ENCODE assay signal across 20 mouse cellular contexts in genomic region chr4:55874276-55874675, GRCm38 (mm10).
"Had no signal": no experiment of that assay in that cellular context is flagged by ENCODE, and none has a peak within 500 bp of the region (broad histone marks: within the 10 kb centered on the region; RNA-seq: fewer than 3 reads in every experiment).

No protein-coding gene starts in this region.

- H3K9me3 ChIP-seq: limb, embryonic 12.5 days; limb, embryonic 15.5 days; liver, embryonic 15.5 days; lung, embryonic 15.5 days; midbrain, embryonic 10.5 days; midbrain, embryonic 13.5 days; neural tube, embryonic 13.5 days; stomach, embryonic 15.5 days had no signal

- H3K4me2 ChIP-seq: limb, embryonic 12.5 days; limb, embryonic 15.5 days; liver, embryonic 11.5 days; liver, embryonic 15.5 days; lung, embryonic 15.5 days; midbrain, embryonic 13.5 days; neural tube, embryonic 13.5 days; stomach, embryonic 15.5 days had no signal

- H3K4me1 ChIP-seq: limb, embryonic 12.5 days; liver, embryonic 15.5 days; lung, embryonic 15.5 days; megakaryocyte, embryonic 14.5 days; midbrain, embryonic 10.5 days; midbrain, embryonic 13.5 days; neural tube, embryonic 13.5 days; stomach, embryonic 15.5 days had no signal

- ATAC-seq: midbrain, embryonic 13.5 days; midbrain, embryonic 16.5 days had no signal

- H3K27ac ChIP-seq: kidney, postnatal 0 days; layer of hippocampus, adult 2 months; left cerebral cortex, adult 2 months; limb, embryonic 12.5 days; liver, embryonic 15.5 days; lung, embryonic 15.5 days; midbrain, embryonic 10.5 days; midbrain, embryonic 13.5 days; neural tube, embryonic 13.5 days; stomach, embryonic 15.5 days had no signal

- H3K27me3 ChIP-seq: limb, embryonic 12.5 days; limb, embryonic 15.5 days; liver, embryonic 15.5 days; lung, embryonic 15.5 days; megakaryocyte, embryonic 14.5 days; midbrain, embryonic 13.5 days; neural tube, embryonic 13.5 days; stomach, embryonic 15.5 days had no signal

- H3K36me3 ChIP-seq: limb, embryonic 12.5 days; limb, embryonic 15.5 days; liver, embryonic 15.5 days; lung, embryonic 15.5 days; midbrain, embryonic 10.5 days; midbrain, embryonic 13.5 days; neural tube, embryonic 13.5 days; stomach, embryonic 15.5 days had no signal

- H3K9ac ChIP-seq: limb, embryonic 12.5 days; limb, embryonic 15.5 days; liver, embryonic 15.5 days; lung, embryonic 15.5 days; midbrain, embryonic 13.5 days; neural tube, embryonic 13.5 days; stomach, embryonic 15.5 days had no signal

- DNase-seq: layer of hippocampus, adult 9-11 months; right cerebral cortex, postnatal 14 days; spleen, adult 18-20 months; thymus, adult 18-20 months; thymus, postnatal 36 days had no signal

- H3K4me3 ChIP-seq: layer of hippocampus, adult 2 months; left cerebral cortex, adult 2 months; limb, embryonic 12.5 days; limb, embryonic 15.5 days; liver, embryonic 15.5 days; lung, embryonic 15.5 days; megakaryocyte, embryonic 14.5 days; midbrain, embryonic 10.5 days; midbrain, embryonic 13.5 days; myocyte; neural tube, embryonic 13.5 days; stomach, embryonic 15.5 days had no signal
